Mouse (Mus musculus) MEL (cell line): ENCODE results near the gene Guk1. TPM values are rescaled to one million over a fixed set of nuclear protein-coding genes. Genes with fewer than 3 reads are reported as not detected.

ENCODE experiments used
- DNase-seq: peaks from one replicate; pipeline ENCODE4 v3.0.0; 2011; ENCODE audit warnings: low read depth, low spot score
- H3K27ac ChIP-seq: 2 replicates; pipeline ENCODE4 v1.5.1; 2012; ENCODE audit warnings: low read depth, mild to moderate bottlenecking, control low read depth, low read length, moderate library complexity; ENCODE audit not compliant: control insufficient read depth
- H3K27me3 ChIP-seq, 2 experiments: fragments of 150-350 bp in 1 of 2; sonication (generic) in 1 of 2; 2 replicates each; pipeline ENCODE4 v1.6.1; 2012; ENCODE audit warnings: low read length in 2 of 2, mild to moderate bottlenecking in 2 of 2, improper control_type of control experiment in 1 of 2, moderate library complexity in 1 of 2; ENCODE audit not compliant: insufficient read depth in 2 of 2, control insufficient read depth in 1 of 2
- H3K36me3 ChIP-seq, 2 experiments: 2 replicates each; pipeline ENCODE4 v1.6.1; 2012 to 2014; ENCODE audit warnings: low read length in 2 of 2, improper control_type of control experiment in 1 of 2, inconsistent platforms in 1 of 2, mild to moderate bottlenecking in 1 of 2; ENCODE audit not compliant: insufficient read depth in 2 of 2, control insufficient read depth in 1 of 2
- H3K4me1 ChIP-seq, 2 experiments: fragments of 150-350 bp in 1 of 2; sonication (generic) in 1 of 2; 2 replicates each; pipeline ENCODE4 v1.6.1; 2012; ENCODE audit warnings: low read length in 2 of 2, improper control_type of control experiment in 1 of 2, mild to moderate bottlenecking in 1 of 2; ENCODE audit not compliant: insufficient read depth in 2 of 2, control insufficient read depth in 1 of 2
- H3K4me3 ChIP-seq, 2 experiments: fragments of 150-350 bp in 1 of 2; sonication (generic) in 1 of 2; 2 replicates each; pipeline ENCODE4 v1.5.1; 2012; ENCODE audit warnings: low read depth in 2 of 2, low read length in 2 of 2, mild to moderate bottlenecking in 2 of 2, moderate library complexity in 2 of 2, control low read depth in 1 of 2, improper control_type of control experiment in 1 of 2; ENCODE audit not compliant: control insufficient read depth in 1 of 2, insufficient read depth in 1 of 2
- H3K79me2 ChIP-seq: 2 replicates; pipeline ENCODE4 v1.6.1; 2012; ENCODE audit warnings: mild to moderate bottlenecking, low read length, moderate library complexity; ENCODE audit not compliant: control insufficient read depth, poor library complexity, insufficient read depth
- H3K9ac ChIP-seq: 2 replicates; pipeline ENCODE4 v1.6.1; 2012; ENCODE audit warnings: low read depth, mild to moderate bottlenecking, control low read depth, low read length, moderate library complexity; ENCODE audit not compliant: control insufficient read depth, poor library complexity, severe bottlenecking
- H3K9me3 ChIP-seq: fragments of 150-350 bp; sonication (generic); replicated peaks from 2 replicates; pipeline ENCODE4 v1.6.1; 2012; ENCODE audit warnings: mild to moderate bottlenecking, low read length, improper control_type of control experiment, moderate library complexity; ENCODE audit not compliant: insufficient read depth
- BHLHE40 ChIP-seq: IDR thresholded peaks from 2 replicates; pipeline ENCODE4 v1.6.1; 2012; ENCODE audit warnings: low read depth, mild to moderate bottlenecking, inconsistent platforms, low read length, improper control_type of control experiment, borderline replicate concordance
- CHD1 ChIP-seq: IDR thresholded peaks from 2 replicates; pipeline ENCODE4 v1.6.1; 2012; ENCODE audit warnings: low read depth, mild to moderate bottlenecking, inconsistent platforms, low read length, improper control_type of control experiment
- CHD2 ChIP-seq: IDR thresholded peaks from 2 replicates; pipeline ENCODE4 v1.6.1; 2011; ENCODE audit warnings: low read length, improper control_type of control experiment
- CTCF ChIP-seq, 3 experiments: IDR thresholded peaks in 2 of 3; conservative IDR thresholded peaks in 1 of 3; 2 replicates each; pipeline ENCODE4 v1.5.1; 2011 to 2012; ENCODE audit warnings: low read length in 3 of 3, low read depth in 2 of 3, mild to moderate bottlenecking in 2 of 3, improper control_type of control experiment in 1 of 3, inconsistent platforms in 1 of 3, mixed read lengths in 1 of 3, moderate library complexity in 1 of 3; ENCODE audit not compliant: control insufficient read depth in 1 of 3, insufficient read depth in 1 of 3, poor library complexity in 1 of 3, severe bottlenecking in 1 of 3
- E2F4 ChIP-seq: IDR thresholded peaks from 2 replicates; pipeline ENCODE4 v1.6.1; 2011; ENCODE audit warnings: low read depth, low read length, improper control_type of control experiment, borderline replicate concordance
- ELF1 ChIP-seq: IDR thresholded peaks from 2 replicates; pipeline ENCODE4 v1.6.1; 2014; ENCODE audit warnings: low read depth, mild to moderate bottlenecking, inconsistent platforms, low read length, improper control_type of control experiment, moderate library complexity
- EP300 ChIP-seq, 2 experiments: IDR thresholded peaks; 2 replicates each; pipeline ENCODE4 v1.6.1; 2011; ENCODE audit warnings: improper control_type of control experiment in 2 of 2, low read length in 2 of 2, low read depth in 1 of 2, mild to moderate bottlenecking in 1 of 2
- ETS1 ChIP-seq: IDR thresholded peaks from 2 replicates; pipeline ENCODE4 v1.6.1; 2012; ENCODE audit warnings: low read depth, mild to moderate bottlenecking, inconsistent platforms, low read length, improper control_type of control experiment, moderate library complexity
- GABPA ChIP-seq: IDR thresholded peaks from 2 replicates; pipeline ENCODE4 v1.6.1; 2012; ENCODE audit warnings: low read depth, mild to moderate bottlenecking, inconsistent platforms, low read length, improper control_type of control experiment, moderate library complexity
- GATA1 ChIP-seq: IDR thresholded peaks from 2 replicates; pipeline ENCODE4 v1.6.1; 2011; ENCODE audit warnings: low read depth, low read length, improper control_type of control experiment
- HCFC1 ChIP-seq: IDR thresholded peaks from 2 replicates; pipeline ENCODE4 v1.6.1; 2012; ENCODE audit warnings: low read depth, mild to moderate bottlenecking, inconsistent platforms, low read length, improper control_type of control experiment, moderate library complexity
- JUND ChIP-seq: IDR thresholded peaks from 2 replicates; pipeline ENCODE4 v1.6.1; 2011; ENCODE audit warnings: low read depth, mild to moderate bottlenecking, improper control_type of control experiment, low read length
- KAT2A ChIP-seq: conservative IDR thresholded peaks from 2 replicates; pipeline ENCODE4 v1.6.1; 2012; ENCODE audit warnings: low read depth, low read length, improper control_type of control experiment, inconsistent platforms
- MAFK ChIP-seq: IDR thresholded peaks from 2 replicates; pipeline ENCODE4 v1.6.1; 2011; ENCODE audit warnings: low read depth, mild to moderate bottlenecking, low read length, improper control_type of control experiment, borderline replicate concordance
- MAX ChIP-seq: IDR thresholded peaks from 2 replicates; pipeline ENCODE4 v1.6.1; 2011; ENCODE audit warnings: low read length, improper control_type of control experiment
- MAZ ChIP-seq: IDR thresholded peaks from 2 replicates; pipeline ENCODE4 v1.6.1; 2012; ENCODE audit warnings: low read depth, mild to moderate bottlenecking, inconsistent platforms, low read length, improper control_type of control experiment
- MEF2A ChIP-seq: IDR thresholded peaks from 2 replicates; pipeline ENCODE4 v1.6.1; 2014; ENCODE audit warnings: low read depth, mild to moderate bottlenecking, inconsistent platforms, low read length, improper control_type of control experiment; ENCODE audit not compliant: poor library complexity, insufficient replicate concordance, severe bottlenecking; ENCODE audit errors: extremely low read depth
- MXI1 ChIP-seq: IDR thresholded peaks from 2 replicates; pipeline ENCODE4 v1.6.1; 2011; ENCODE audit warnings: mild to moderate bottlenecking, low read depth, low read length, improper control_type of control experiment
- MYC ChIP-seq: IDR thresholded peaks from 2 replicates; pipeline ENCODE4 v1.6.1; 2011; ENCODE audit warnings: low read depth, mild to moderate bottlenecking, low read length, improper control_type of control experiment, moderate library complexity
- NELFE ChIP-seq: IDR thresholded peaks from 2 replicates; pipeline ENCODE4 v1.6.1; 2011; ENCODE audit warnings: low read depth, low read length, improper control_type of control experiment
- NRF1 ChIP-seq: IDR thresholded peaks from 2 replicates; pipeline ENCODE4 v1.6.1; 2014; ENCODE audit warnings: low read depth, mild to moderate bottlenecking, inconsistent platforms, low read length, improper control_type of control experiment, moderate library complexity; ENCODE audit not compliant: poor library complexity, insufficient read depth, severe bottlenecking
- POLR2A ChIP-seq, 2 experiments: IDR thresholded peaks; 2 replicates each; pipeline ENCODE4 v1.6.1; 2011 to 2012; ENCODE audit warnings: low read length in 2 of 2, mild to moderate bottlenecking in 2 of 2, control low read depth in 1 of 2, improper control_type of control experiment in 1 of 2, low read depth in 1 of 2, moderate library complexity in 1 of 2; ENCODE audit not compliant: control insufficient read depth in 1 of 2, insufficient read depth in 1 of 2, poor library complexity in 1 of 2
- POLR2AphosphoS2 ChIP-seq: IDR thresholded peaks from 2 replicates; pipeline ENCODE4 v1.6.1; 2011; ENCODE audit warnings: low read length, improper control_type of control experiment
- POLR2AphosphoS5 ChIP-seq: IDR thresholded peaks from 2 replicates; pipeline ENCODE4 v1.6.1; 2012; ENCODE audit warnings: low read depth, borderline replicate concordance, mild to moderate bottlenecking, inconsistent platforms, low read length, moderate library complexity, mixed read lengths
- RAD21 ChIP-seq: IDR thresholded peaks from 2 replicates; pipeline ENCODE4 v1.6.1; 2011; ENCODE audit warnings: mild to moderate bottlenecking, low read depth, low read length, improper control_type of control experiment
- RCOR1 ChIP-seq: IDR thresholded peaks from 2 replicates; pipeline ENCODE4 v1.6.1; 2012; ENCODE audit warnings: low read depth, mild to moderate bottlenecking, inconsistent platforms, low read length, improper control_type of control experiment
- SMC3 ChIP-seq: IDR thresholded peaks from 2 replicates; pipeline ENCODE4 v1.6.1; 2011; ENCODE audit warnings: low read depth, low read length, improper control_type of control experiment
- TBP ChIP-seq: IDR thresholded peaks from 2 replicates; pipeline ENCODE4 v1.8.0; 2011; ENCODE audit warnings: low read depth, low read length, improper control_type of control experiment
- TCF12 ChIP-seq: IDR thresholded peaks from 2 replicates; pipeline ENCODE4 v1.6.1; 2014; ENCODE audit warnings: low read depth, mild to moderate bottlenecking, inconsistent platforms, low read length, improper control_type of control experiment, moderate library complexity
- UBTF ChIP-seq: IDR thresholded peaks from 2 replicates; pipeline ENCODE4 v1.6.1; 2012; ENCODE audit warnings: low read depth, mild to moderate bottlenecking, inconsistent platforms, low read length, improper control_type of control experiment, moderate library complexity, borderline replicate concordance; ENCODE audit not compliant: insufficient read depth
- USF1 ChIP-seq: IDR thresholded peaks from 2 replicates; pipeline ENCODE4 v1.6.1; 2014; ENCODE audit warnings: low read depth, mild to moderate bottlenecking, inconsistent platforms, low read length, improper control_type of control experiment, moderate library complexity
- USF2 ChIP-seq, 2 experiments: IDR thresholded peaks; 2 replicates each; pipeline ENCODE4 v1.6.1; 2011 to 2012; ENCODE audit warnings: improper control_type of control experiment in 2 of 2, low read length in 2 of 2, borderline replicate concordance in 1 of 2, inconsistent platforms in 1 of 2, low read depth in 1 of 2, mild to moderate bottlenecking in 1 of 2; ENCODE audit not compliant: insufficient read depth in 1 of 2
- ZC3H11A ChIP-seq: IDR thresholded peaks from 2 replicates; pipeline ENCODE4 v1.6.1; 2012; ENCODE audit warnings: low read depth, mild to moderate bottlenecking, inconsistent platforms, low read length, improper control_type of control experiment
- ZMIZ1 ChIP-seq: IDR thresholded peaks from 2 replicates; pipeline ENCODE4 v1.6.1; 2012; ENCODE audit warnings: low read depth, mild to moderate bottlenecking, inconsistent platforms, low read length, improper control_type of control experiment, moderate library complexity
- ZNF384 ChIP-seq: IDR thresholded peaks from 2 replicates; pipeline ENCODE4 v1.6.1; 2012; ENCODE audit warnings: low read depth, mild to moderate bottlenecking, inconsistent platforms, low read length, improper control_type of control experiment
- polyA plus RNA-seq, 2 experiments: library from polyadenylated mRNA; stranded (reverse) in 1 of 2; unstranded in 1 of 2; fragments of >175 nt in 1 of 2; fragments of >200 nt in 1 of 2; gene quantifications; 2 replicates each; pipeline versions ENCODE4 v1.2.1 to v1.2.4; 2012; ENCODE audit warnings: low replicate concordance in 2 of 2, low read depth in 1 of 2; ENCODE audit not compliant: insufficient read length in 2 of 2, insufficient read depth in 1 of 2, missing spikeins in 1 of 2
- total RNA-seq: library from RNA; depleted of rRNA; stranded (reverse); fragments of 300-350 nt; gene quantifications from 2 replicates; pipeline ENCODE4 v1.2.3, GENCODE M21; 2012

The Guk1 gene
- total and polyA plus RNA-seq, 3 experiments: 215 to 295 TPM; not detected in 1

GRCm38 (mm10) chr11:59238525-59239427 lies 46.8 kb upstream of the Guk1 start:
- DNase-seq: peak; percentile 62
- Histone ChIP-seq H3K27ac (no peak overlapping the region), H3K79me2 (no peaks in the 10 kb centered on the region), H3K9me3 (no peaks in the 10 kb centered on the region), H3K36me3 (no peaks in the 10 kb centered on the region), H3K4me3 (no peak overlapping the region), H3K9ac (no peak overlapping the region), H3K4me1 (no peaks in the 10 kb centered on the region), H3K27me3 (peaks cover 16 to 18% of the 10 kb centered on the region in 2 experiments)
- no peak for TF ChIP-seq ETS1
- TF ChIP-seq POLR2A (IDR thresholded peaks at IDR 0.05; ENCODE audit: control insufficient read depth in 1 of 2, insufficient read depth in 1 of 2, low read depth in 1 of 2, low read length in 2 of 2, poor library complexity in 1 of 2): no peak
- peak; percentile 70 for TF ChIP-seq ZC3H11A
- peak; percentile 93 for TF ChIP-seq USF1
- 0 out of 2 replicates have a peak, but pooled peaks have one; percentile 9 for TF ChIP-seq GATA1
- no peak for TF ChIP-seq TCF12
- no peak for TF ChIP-seq JUND
- no peak for TF ChIP-seq MAZ
- TF ChIP-seq GABPA: no peak
- no peak for TF ChIP-seq ZNF384
- peak; percentile 84 for TF ChIP-seq RAD21
- TF ChIP-seq POLR2AphosphoS2: no peak
- no peak for TF ChIP-seq ELF1
- no peak for TF ChIP-seq MYC
- peak; percentile 83 for TF ChIP-seq SMC3
- no peak for TF ChIP-seq CHD1
- TF ChIP-seq CHD2: no peak
- TF ChIP-seq POLR2AphosphoS5: no peak
- no peak for TF ChIP-seq HCFC1
- TF ChIP-seq NRF1: no peak
- TF ChIP-seq ZMIZ1: no peak
- TF ChIP-seq CTCF (IDR thresholded peaks at IDR 0.05 in 2 of 3, conservative IDR thresholded peaks at IDR 0.05 in 1 of 3; ENCODE audit: control insufficient read depth in 1 of 3, insufficient read depth in 1 of 3, low read depth in 2 of 3, low read length in 3 of 3, poor library complexity in 1 of 3, severe bottlenecking in 1 of 3): peak; percentile 50 to 88 (median 88)
- TF ChIP-seq KAT2A: no peak
- TF ChIP-seq UBTF: no peak
- TF ChIP-seq RCOR1: no peak
- TF ChIP-seq E2F4: no peak
- TF ChIP-seq BHLHE40: peak; percentile 25; the same call in 1 of the 2 replicates
- no peak for TF ChIP-seq NELFE
- no peak for TF ChIP-seq EP300 (IDR thresholded peaks at IDR 0.05; ENCODE audit: low read depth in 1 of 2, low read length in 2 of 2)
- no peak for TF ChIP-seq TBP
- TF ChIP-seq MXI1: no peak
- TF ChIP-seq MAFK: no peak
- peak in 1 of 2 experiments; percentile 66; a peak in 2 of 4 replicates for TF ChIP-seq USF2 (IDR thresholded peaks at IDR 0.05; ENCODE audit: borderline replicate concordance in 1 of 2, insufficient read depth in 1 of 2, low read depth in 1 of 2, low read length in 2 of 2)
- no peak for TF ChIP-seq MEF2A
- peak; percentile 50; the same call in 1 of the 2 replicates for TF ChIP-seq MAX
